Comparison of ENCODE assay signal across 8 mouse cellular contexts in genomic region chr2:33371648-33372408, GRCm38 (mm10). TPM values are rescaled to one million over a fixed set of nuclear protein-coding genes. Genes with fewer than 3 reads are reported as not detected.
DNase-seq lines count a peak whose midpoint lies in the region; ATAC-seq and TF ChIP-seq lines count a peak whose summit lies in the region.

No protein-coding gene starts in this region.

- DNase-seq in kidney, postnatal 36 days = no peak
- no peak for DNase-seq in left cerebral cortex, adult 18-20 months (ENCODE audit: low spot score in 2 of 2)
- no peak for DNase-seq in right cerebral cortex, postnatal 36 days (ENCODE audit: low spot score in 2 of 2)

- H3K4me2 ChIP-seq in kidney, embryonic 16.5 days (replicated peaks; ENCODE audit: low read depth, low read length) = peak overlapping the region; percentile 67
- H3K4me2 ChIP-seq in hindbrain, embryonic 15.5 days = peak overlapping the region; percentile 66
- peak overlapping the region; percentile 24 for H3K4me2 ChIP-seq in myocyte (ENCODE audit: low read depth)

- 31% methylated on average over 18 of the region's 18 CpGs for WGBS in kidney, embryonic 16.5 days
- WGBS in hindbrain, embryonic 15.5 days = 32% methylated on average over 18 of the region's 18 CpGs

- no peaks in the 10 kb centered on the region for H3K36me3 ChIP-seq in kidney, embryonic 16.5 days (ENCODE audit: insufficient read depth, low read length)
- H3K36me3 ChIP-seq in hindbrain, embryonic 15.5 days = peaks cover 2% of the 10 kb centered on the region
- H3K36me3 ChIP-seq in myocyte (ENCODE audit: control insufficient read depth, insufficient read depth) = no peaks in the 10 kb centered on the region

- no peak overlapping the region for H3ac ChIP-seq in myocyte (ENCODE audit: control insufficient read depth, insufficient read length)

- H3K27ac ChIP-seq in kidney, embryonic 16.5 days (ENCODE audit: low read length) = no peak overlapping the region
- H3K27ac ChIP-seq in brown adipose tissue, adult 24 weeks (replicated peaks; ENCODE audit: low read depth, low read length) = no peak overlapping the region
- H3K27ac ChIP-seq in hindbrain, embryonic 15.5 days (replicated peaks) = peak overlapping the region; percentile 98

- H3K79me2 ChIP-seq in myocyte (ENCODE audit: control insufficient read depth, insufficient read depth) = no peaks in the 10 kb centered on the region

- no peaks in the 10 kb centered on the region for H3K27me3 ChIP-seq in kidney, embryonic 16.5 days (ENCODE audit: insufficient read depth, low read length)
- no peaks in the 10 kb centered on the region for H3K27me3 ChIP-seq in hindbrain, embryonic 15.5 days
- H3K27me3 ChIP-seq in myocyte (ENCODE audit: control insufficient read depth, insufficient read depth, insufficient read length) = no peaks in the 10 kb centered on the region

- H3K4me1 ChIP-seq in kidney, embryonic 16.5 days (ENCODE audit: insufficient read depth, low read length) = peaks cover 8% of the 10 kb centered on the region; the same call in 1 of the 2 replicates
- H3K4me1 ChIP-seq in brown adipose tissue, adult 24 weeks (ENCODE audit: control insufficient read depth, insufficient read depth, insufficient read length, low read length) = peaks cover 4% of the 10 kb centered on the region; the same call in 1 of the 2 replicates
- H3K4me1 ChIP-seq in hindbrain, embryonic 15.5 days (replicated peaks) = peaks cover 21% of the 10 kb centered on the region

- ATAC-seq in kidney, embryonic 16.5 days (ENCODE audit: low FRiP score, low TSS enrichment) = no peak
- ATAC-seq in hindbrain, embryonic 15.5 days (ENCODE audit: low FRiP score, low read depth) = no peak
- no peak for ATAC-seq in megakaryocyte-erythroid progenitor cell, adult 5-6 weeks (replicated peaks; ENCODE audit: low FRiP score, low TSS enrichment, poor library complexity, severe bottlenecking)

- no peaks in the 10 kb centered on the region for H3K9me3 ChIP-seq in kidney, embryonic 16.5 days (ENCODE audit: low read length)
- no peaks in the 10 kb centered on the region for H3K9me3 ChIP-seq in hindbrain, embryonic 15.5 days

- H3K4me3 ChIP-seq in kidney, embryonic 16.5 days (ENCODE audit: low read length) = peak overlapping the region; percentile 76
- H3K4me3 ChIP-seq in brown adipose tissue, adult 24 weeks (ENCODE audit: insufficient read depth, low read depth, low read length) = peak overlapping the region; percentile 52
- peak overlapping the region; percentile 58 for H3K4me3 ChIP-seq in hindbrain, embryonic 15.5 days
- peak overlapping the region; percentile 22 for H3K4me3 ChIP-seq in myocyte

- TF ChIP-seq POLR2A in myocyte (IDR thresholded peaks at IDR 0.05; ENCODE audit: insufficient read length, low read depth) = no peak

- 0 out of 2 replicates have a peak overlapping the region, but pooled peaks have one; percentile 31 for H3K9ac ChIP-seq in kidney, embryonic 16.5 days (replicated peaks; ENCODE audit: low read length)
- H3K9ac ChIP-seq in hindbrain, embryonic 15.5 days = 0 out of 2 replicates have a peak overlapping the region, but pooled peaks have one; percentile 8

TF ChIP-seq in myocyte, 11 proteins besides CTCF, POLR2A, EP300 and RAD21:
- TF ChIP-seq MAX (IDR thresholded peaks at IDR 0.05; ENCODE audit: low read depth) (no peak), SRF (IDR thresholded peaks at IDR 0.05; ENCODE audit: control insufficient read depth, insufficient read length, low read depth) (no peak), MYOG (IDR thresholded peaks at IDR 0.05; ENCODE audit: control insufficient read depth in 1 of 3, insufficient read depth in 1 of 3, insufficient read length in 2 of 3, low read depth in 2 of 3) (no peak), REST (IDR thresholded peaks at IDR 0.05; ENCODE audit: insufficient read depth, insufficient read length) (no peak), POLR2AphosphoS2 (IDR thresholded peaks at IDR 0.05; ENCODE audit: insufficient read length, low read depth) (no peak), MYOD1 (IDR thresholded peaks at IDR 0.05; ENCODE audit: control insufficient read depth in 1 of 3, insufficient read length in 2 of 3, low read depth in 2 of 3) (no peak), TCF3 (IDR thresholded peaks at IDR 0.05; ENCODE audit: insufficient read length, low read depth) (no peak)

RNA-seq across cellular contexts. Expression of gene Ralgps1, which starts 0.5 kb away (rescaled TPM):
- 5.2 and 7.1 TPM in 2 replicates for polyA plus RNA-seq in kidney, embryonic 16.5 days (2015; fragmentation: Nextera tagmentation; extraction: Ambion mirVana)
- polyA plus RNA-seq in brown adipose tissue, adult 24 weeks (2012; ENCODE audit: insufficient read depth, insufficient read length, missing spikeins) = 1.1 and 1.5 TPM in 2 replicates
- 37.2 and 42.8 TPM in 2 replicates for polyA plus RNA-seq in hindbrain, embryonic 15.5 days (2015; fragmentation: Nextera tagmentation; extraction: Ambion mirVana)
- polyA plus RNA-seq in myocyte (2012; fragmentation: generic; extraction: Trizol) = 1.3 TPM
- total RNA-seq in megakaryocyte-erythroid progenitor cell, adult 5-6 weeks (2014; fragmentation: Nextera tagmentation) = 1.9 and 3.0 TPM in 2 replicates
- 0.66 and 0.76 TPM in 2 replicates for total RNA-seq in megakaryocyte-erythroid progenitor cell, adult 5-6 weeks (2017)
- 10 to 100 TPM; 63.7 to 63.9 TPM for total RNA-seq in left cerebral cortex, adult 18-20 months (2021)

RNA-seq across cellular contexts. Expression of gene Zbtb34, which starts 59.3 kb away (rescaled TPM):
- polyA plus RNA-seq in kidney, embryonic 16.5 days (2015; fragmentation: Nextera tagmentation; extraction: Ambion mirVana) = 6.9 and 7.1 TPM in 2 replicates
- polyA plus RNA-seq in brown adipose tissue, adult 24 weeks (2012; ENCODE audit: insufficient read depth, insufficient read length, missing spikeins) = 2.9 and 3.8 TPM in 2 replicates
- polyA plus RNA-seq in hindbrain, embryonic 15.5 days (2015; fragmentation: Nextera tagmentation; extraction: Ambion mirVana) = 8.3 and 8.5 TPM in 2 replicates
- 3.1 TPM for polyA plus RNA-seq in myocyte (2012; fragmentation: generic; extraction: Trizol)
- 13.7 and 20.6 TPM in 2 replicates for total RNA-seq in megakaryocyte-erythroid progenitor cell, adult 5-6 weeks (2014; fragmentation: Nextera tagmentation)
- 3.1 and 3.5 TPM in 2 replicates for total RNA-seq in megakaryocyte-erythroid progenitor cell, adult 5-6 weeks (2017)
- total RNA-seq in left cerebral cortex, adult 18-20 months (2021) = 10 to 100 TPM; 18.7 to 21.9 TPM

Comparison
In these comparisons a context has a peak if more than half of its experiments do, and no peak if none do; other contexts are left out.
1. H3K4me3 ChIP-seq: peak in every context shown above with its lines; median percentile 76 in kidney, embryonic 16.5 days; 58 in hindbrain, embryonic 15.5 days; 52 in brown adipose tissue, adult 24 weeks; 22 in myocyte.